In the genomic region with DNA sequence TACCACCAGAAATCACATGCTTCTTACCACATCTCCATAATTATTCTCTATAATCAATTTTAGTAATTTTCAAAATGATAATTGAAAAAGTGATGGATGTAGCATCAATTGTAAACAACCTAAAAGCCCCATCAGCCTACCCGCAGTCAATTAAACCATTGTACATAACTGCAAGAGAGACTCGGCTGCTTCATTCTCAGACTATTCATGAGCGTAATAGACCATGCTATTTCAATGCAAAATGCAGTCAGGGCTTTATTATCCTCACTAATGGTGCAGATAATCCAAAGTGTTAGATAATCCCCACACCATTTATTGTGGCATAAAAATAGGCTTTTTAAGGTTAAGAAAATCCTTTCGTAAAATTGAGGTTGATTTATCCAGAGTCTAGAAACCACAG, we compare ENCODE assay signal across 28 mouse cellular contexts.
DNase-seq lines count a peak whose midpoint lies in the region; ATAC-seq and TF ChIP-seq lines count a peak whose summit lies in the region.
"Had no signal": no experiment of that assay in that cellular context is flagged by ENCODE, and none has a peak within 500 bp of the region (broad histone marks: within the 10 kb centered on the region; RNA-seq: fewer than 3 reads in every experiment).

No protein-coding gene starts in this region.

- no peaks in the 10 kb centered on the region for H3K9me3 ChIP-seq in forebrain, embryonic 12.5 days
- H3K9me3 ChIP-seq in forebrain, embryonic 11.5 days (ENCODE audit: control insufficient read depth, low read length): no peaks in the 10 kb centered on the region
- H3K9me3 ChIP-seq in midbrain, embryonic 12.5 days: no peaks in the 10 kb centered on the region
- no peaks in the 10 kb centered on the region for H3K9me3 ChIP-seq in midbrain, embryonic 15.5 days
- no peaks in the 10 kb centered on the region for H3K9me3 ChIP-seq in forebrain, embryonic 15.5 days
- no peaks in the 10 kb centered on the region for H3K9me3 ChIP-seq in liver, postnatal 0 days (ENCODE audit: low read length)
- H3K9me3 ChIP-seq: embryonic facial prominence, embryonic 13.5 days; heart, embryonic 12.5 days; heart, embryonic 15.5 days; hindbrain, embryonic 10.5 days; hindbrain, embryonic 13.5 days; intestine, embryonic 15.5 days had no signal

- H3K27me3 ChIP-seq in forebrain, embryonic 12.5 days: no peaks in the 10 kb centered on the region
- H3K27me3 ChIP-seq in forebrain, embryonic 11.5 days (ENCODE audit: control insufficient read depth, insufficient read depth, low read length): no peaks in the 10 kb centered on the region
- no peaks in the 10 kb centered on the region for H3K27me3 ChIP-seq in midbrain, embryonic 12.5 days
- H3K27me3 ChIP-seq in midbrain, embryonic 15.5 days (replicated peaks): no peaks in the 10 kb centered on the region
- no peaks in the 10 kb centered on the region for H3K27me3 ChIP-seq in forebrain, embryonic 15.5 days
- no peaks in the 10 kb centered on the region for H3K27me3 ChIP-seq in liver, postnatal 0 days (ENCODE audit: insufficient read depth, low read length)
- H3K27me3 ChIP-seq: CH12.LX; embryonic facial prominence, embryonic 13.5 days; heart, embryonic 12.5 days; heart, embryonic 15.5 days; hindbrain, embryonic 13.5 days; intestine, embryonic 15.5 days; Patski had no signal

- DNase-seq in forebrain, embryonic 11.5 days (ENCODE audit: low spot score): no peak
- DNase-seq in liver, postnatal 0 days: no peak
- DNase-seq: B cell, adult 2 months; cerebellum, adult 11 months; cerebellum, adult 2 months; cerebellum, adult 9-11 months; cerebellum, postnatal 25 days; gastrocnemius, adult 2 months; gastrocnemius, postnatal 14 days; heart, adult 18-20 months; heart, postnatal 10 days; heart, postnatal 36 days; kidney, adult 11 months had no signal

- no peaks in the 10 kb centered on the region for H3K4me1 ChIP-seq in forebrain, embryonic 12.5 days
- no peaks in the 10 kb centered on the region for H3K4me1 ChIP-seq in forebrain, embryonic 11.5 days (replicated peaks; ENCODE audit: control insufficient read depth, insufficient read depth, low read length)
- H3K4me1 ChIP-seq in midbrain, embryonic 12.5 days: no peaks in the 10 kb centered on the region
- H3K4me1 ChIP-seq in midbrain, embryonic 15.5 days: no peaks in the 10 kb centered on the region
- no peaks in the 10 kb centered on the region; the same call in 1 of the 2 replicates for H3K4me1 ChIP-seq in forebrain, embryonic 15.5 days
- no peaks in the 10 kb centered on the region for H3K4me1 ChIP-seq in liver, postnatal 0 days (ENCODE audit: insufficient read depth)
- H3K4me1 ChIP-seq: embryonic facial prominence, embryonic 13.5 days; heart, embryonic 12.5 days; heart, embryonic 15.5 days; hindbrain, embryonic 10.5 days; hindbrain, embryonic 13.5 days; intestine, embryonic 15.5 days had no signal

- H3K4me3 ChIP-seq in forebrain, embryonic 12.5 days (replicated peaks): no peak overlapping the region
- H3K4me3 ChIP-seq in forebrain, embryonic 11.5 days (ENCODE audit: low read depth, low read length): no peak overlapping the region
- H3K4me3 ChIP-seq in midbrain, embryonic 12.5 days: no peak overlapping the region
- H3K4me3 ChIP-seq in midbrain, embryonic 15.5 days: no peak overlapping the region
- H3K4me3 ChIP-seq in forebrain, embryonic 15.5 days: no peak overlapping the region
- H3K4me3 ChIP-seq in liver, postnatal 0 days (ENCODE audit: low read depth, low read length): no peak overlapping the region
- H3K4me3 ChIP-seq: embryonic facial prominence, embryonic 13.5 days; erythroblast, embryonic 14.5 days; gastrocnemius, adult 2 months; heart, embryonic 12.5 days; heart, embryonic 15.5 days; hindbrain, embryonic 10.5 days; hindbrain, embryonic 13.5 days; intestine, embryonic 15.5 days had no signal

- H3K36me3 ChIP-seq in forebrain, embryonic 12.5 days (replicated peaks): no peaks in the 10 kb centered on the region
- H3K36me3 ChIP-seq in forebrain, embryonic 11.5 days (ENCODE audit: control insufficient read depth, insufficient read depth, low read length): no peaks in the 10 kb centered on the region
- H3K36me3 ChIP-seq in midbrain, embryonic 12.5 days: no peaks in the 10 kb centered on the region
- no peaks in the 10 kb centered on the region for H3K36me3 ChIP-seq in midbrain, embryonic 15.5 days (replicated peaks)
- H3K36me3 ChIP-seq in forebrain, embryonic 15.5 days: no peaks in the 10 kb centered on the region
- no peaks in the 10 kb centered on the region for H3K36me3 ChIP-seq in liver, postnatal 0 days (replicated peaks; ENCODE audit: insufficient read depth, low read length)
- H3K36me3 ChIP-seq: embryonic facial prominence, embryonic 13.5 days; G1E; heart, embryonic 12.5 days; heart, embryonic 15.5 days; hindbrain, embryonic 10.5 days; hindbrain, embryonic 13.5 days; intestine, embryonic 15.5 days had no signal

- 38% methylated on average over 4 of the region's 4 CpGs for WGBS in forebrain, embryonic 12.5 days
- 52% methylated on average over 4 of the region's 4 CpGs for WGBS in forebrain, embryonic 11.5 days
- WGBS in midbrain, embryonic 12.5 days: 53% methylated on average over 4 of the region's 4 CpGs
- WGBS in midbrain, embryonic 15.5 days: 45% methylated on average over 4 of the region's 4 CpGs
- WGBS in forebrain, embryonic 15.5 days: 30% methylated on average over 4 of the region's 4 CpGs
- WGBS in liver, postnatal 0 days (ENCODE audit: insufficient replicate concordance): 86% methylated on average over 4 of the region's 4 CpGs

- no peak overlapping the region for H3K4me2 ChIP-seq in forebrain, embryonic 12.5 days
- H3K4me2 ChIP-seq in forebrain, embryonic 11.5 days (ENCODE audit: low read depth, low read length, severe bottlenecking): no peak overlapping the region
- no peak overlapping the region for H3K4me2 ChIP-seq in midbrain, embryonic 12.5 days (replicated peaks)
- H3K4me2 ChIP-seq in midbrain, embryonic 15.5 days: no peak overlapping the region
- no peak overlapping the region for H3K4me2 ChIP-seq in forebrain, embryonic 15.5 days (replicated peaks)
- H3K4me2 ChIP-seq in liver, postnatal 0 days (ENCODE audit: low read depth, low read length): no peak overlapping the region
- H3K4me2 ChIP-seq: embryonic facial prominence, embryonic 13.5 days; heart, embryonic 12.5 days; heart, embryonic 15.5 days; hindbrain, embryonic 13.5 days; intestine, embryonic 15.5 days had no signal

- no peak overlapping the region for H3K9ac ChIP-seq in forebrain, embryonic 12.5 days
- no peak overlapping the region for H3K9ac ChIP-seq in forebrain, embryonic 11.5 days (ENCODE audit: low read length)
- H3K9ac ChIP-seq in midbrain, embryonic 12.5 days (replicated peaks): no peak overlapping the region
- no peak overlapping the region for H3K9ac ChIP-seq in midbrain, embryonic 15.5 days
- no peak overlapping the region for H3K9ac ChIP-seq in forebrain, embryonic 15.5 days (replicated peaks)
- H3K9ac ChIP-seq in liver, postnatal 0 days (replicated peaks): no peak overlapping the region
- H3K9ac ChIP-seq: embryonic facial prominence, embryonic 13.5 days; heart, embryonic 12.5 days; heart, embryonic 15.5 days; hindbrain, embryonic 13.5 days; intestine, embryonic 15.5 days had no signal

- ATAC-seq in forebrain, embryonic 12.5 days (ENCODE audit: low FRiP score): peak; percentile 41; the same call in 1 of the 2 replicates
- ATAC-seq in forebrain, embryonic 11.5 days (replicated peaks; ENCODE audit: low FRiP score): no peak; the same call in 1 of the 2 replicates
- 0 out of 2 replicates have a peak, but pooled peaks have one; percentile 19 for ATAC-seq in midbrain, embryonic 12.5 days (ENCODE audit: low FRiP score, low read depth)
- ATAC-seq in midbrain, embryonic 15.5 days (replicated peaks): no peak
- peak; percentile 60; the same call in 1 of the 2 replicates for ATAC-seq in forebrain, embryonic 15.5 days (replicated peaks)
- no peak for ATAC-seq in liver, postnatal 0 days
- ATAC-seq: hindbrain, embryonic 16.5 days; intestine, embryonic 15.5 days; Patski had no signal

- no peak overlapping the region for H3K27ac ChIP-seq in forebrain, embryonic 12.5 days
- H3K27ac ChIP-seq in forebrain, embryonic 11.5 days (ENCODE audit: low read depth, low read length): no peak overlapping the region
- H3K27ac ChIP-seq in midbrain, embryonic 12.5 days (replicated peaks): no peak overlapping the region
- no peak overlapping the region for H3K27ac ChIP-seq in midbrain, embryonic 15.5 days
- H3K27ac ChIP-seq in forebrain, embryonic 15.5 days (replicated peaks): no peak overlapping the region
- H3K27ac ChIP-seq in liver, postnatal 0 days (ENCODE audit: low read depth): no peak overlapping the region
- H3K27ac ChIP-seq: embryonic facial prominence, embryonic 13.5 days; gastrocnemius, adult 2 months; heart, embryonic 15.5 days; hindbrain, embryonic 10.5 days; hindbrain, embryonic 13.5 days; intestine, embryonic 15.5 days had no signal

- TF ChIP-seq CTCF in liver, postnatal 0 days (IDR thresholded peaks at IDR 0.05; ENCODE audit: low read depth): no peak

- TF ChIP-seq EP300 in liver, postnatal 0 days (IDR thresholded peaks at IDR 0.05; ENCODE audit: low read depth): no peak

Comparison
In these comparisons a context has a peak if more than half of its experiments do, and no peak if none do; other contexts are left out.
1. ATAC-seq: peak in forebrain, embryonic 12.5 days (single experiment), midbrain, embryonic 12.5 days (single experiment) and forebrain, embryonic 15.5 days (single experiment); none in forebrain, embryonic 11.5 days (single experiment), midbrain, embryonic 15.5 days (single experiment) and liver, postnatal 0 days (single experiment).